Mouse (Mus musculus) MEL (cell line): ENCODE measurements around the gene Snx17.
A peak's percentile ranks its signal among the peaks of the same experiment; 100 is the strongest.

ENCODE experiments used
- CTCF ChIP-seq, 3 experiments: IDR thresholded peaks in 2 of 3; conservative IDR thresholded peaks in 1 of 3; 2 replicates each; pipeline ENCODE4 v1.5.1; 2011 to 2012; ENCODE audit warnings: low read length in 3 of 3, low read depth in 2 of 3, mild to moderate bottlenecking in 2 of 3, improper control_type of control experiment in 1 of 3, inconsistent platforms in 1 of 3, mixed read lengths in 1 of 3, moderate library complexity in 1 of 3; ENCODE audit not compliant: control insufficient read depth in 1 of 3, insufficient read depth in 1 of 3, poor library complexity in 1 of 3, severe bottlenecking in 1 of 3
- EP300 ChIP-seq, 2 experiments: IDR thresholded peaks; 2 replicates each; pipeline ENCODE4 v1.6.1; 2011; ENCODE audit warnings: improper control_type of control experiment in 2 of 2, low read length in 2 of 2, low read depth in 1 of 2, mild to moderate bottlenecking in 1 of 2
- JUND ChIP-seq: IDR thresholded peaks from 2 replicates; pipeline ENCODE4 v1.6.1; 2011; ENCODE audit warnings: low read depth, mild to moderate bottlenecking, improper control_type of control experiment, low read length
- MAX ChIP-seq: IDR thresholded peaks from 2 replicates; pipeline ENCODE4 v1.6.1; 2011; ENCODE audit warnings: low read length, improper control_type of control experiment
- MEF2A ChIP-seq: IDR thresholded peaks from 2 replicates; pipeline ENCODE4 v1.6.1; 2014; ENCODE audit warnings: low read depth, mild to moderate bottlenecking, inconsistent platforms, low read length, improper control_type of control experiment; ENCODE audit not compliant: poor library complexity, insufficient replicate concordance, severe bottlenecking; ENCODE audit errors: extremely low read depth
- POLR2A ChIP-seq, 2 experiments: IDR thresholded peaks; 2 replicates each; pipeline ENCODE4 v1.6.1; 2011 to 2012; ENCODE audit warnings: low read length in 2 of 2, mild to moderate bottlenecking in 2 of 2, control low read depth in 1 of 2, improper control_type of control experiment in 1 of 2, low read depth in 1 of 2, moderate library complexity in 1 of 2; ENCODE audit not compliant: control insufficient read depth in 1 of 2, insufficient read depth in 1 of 2, poor library complexity in 1 of 2
- SIN3A ChIP-seq: IDR thresholded peaks from 2 replicates; pipeline ENCODE4 v1.6.1; 2012; ENCODE audit warnings: low read length, improper control_type of control experiment, inconsistent platforms
- TAL1 ChIP-seq: IDR thresholded peaks from 2 replicates; pipeline ENCODE4 v1.6.1; 2012; ENCODE audit warnings: mild to moderate bottlenecking, inconsistent platforms, low read length, moderate library complexity, mixed read lengths
- TBP ChIP-seq: IDR thresholded peaks from 2 replicates; pipeline ENCODE4 v1.8.0; 2011; ENCODE audit warnings: low read depth, low read length, improper control_type of control experiment
- ZC3H11A ChIP-seq: IDR thresholded peaks from 2 replicates; pipeline ENCODE4 v1.6.1; 2012; ENCODE audit warnings: low read depth, mild to moderate bottlenecking, inconsistent platforms, low read length, improper control_type of control experiment
- ZNF384 ChIP-seq: IDR thresholded peaks from 2 replicates; pipeline ENCODE4 v1.6.1; 2012; ENCODE audit warnings: low read depth, mild to moderate bottlenecking, inconsistent platforms, low read length, improper control_type of control experiment

DNA sequence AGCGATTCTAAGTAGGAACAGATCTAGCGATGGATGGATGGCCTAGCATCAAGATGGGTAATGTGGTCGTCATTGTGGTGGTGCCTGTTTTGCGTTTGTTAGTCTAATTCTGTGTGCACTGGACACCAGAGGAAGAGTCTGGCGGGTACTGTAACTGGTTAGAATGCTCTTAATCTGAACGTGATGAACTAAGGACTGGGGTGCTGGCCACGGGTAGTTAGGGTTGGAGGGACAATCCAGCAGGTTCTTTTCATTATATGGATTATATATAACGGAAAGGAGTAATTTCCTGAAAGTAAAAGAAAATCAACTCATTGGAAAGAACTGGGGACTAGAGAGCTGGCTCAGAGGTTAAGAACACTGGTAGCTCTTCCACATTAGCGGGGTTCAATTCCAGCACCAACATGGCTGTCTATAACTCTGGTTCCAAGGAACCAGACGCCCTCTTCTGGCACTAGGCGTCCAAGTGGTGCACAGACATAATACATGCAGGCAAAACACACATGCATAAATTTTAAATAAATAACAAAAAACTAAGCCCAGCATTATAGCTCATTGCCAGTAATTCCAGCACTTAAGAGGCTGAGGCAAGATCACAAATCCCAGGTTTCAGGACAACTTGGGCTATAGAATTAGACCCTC, 28.4 kb downstream of the Snx17 start:
- peak; percentile 89 for TF ChIP-seq SIN3A
- peak; percentile 75 to 90 (median 85) for TF ChIP-seq CTCF (IDR thresholded peaks at IDR 0.05 in 2 of 3, conservative IDR thresholded peaks at IDR 0.05 in 1 of 3; ENCODE audit: control insufficient read depth in 1 of 3, insufficient read depth in 1 of 3, low read depth in 2 of 3, low read length in 3 of 3, poor library complexity in 1 of 3, severe bottlenecking in 1 of 3)
- no peak for TF ChIP-seq JUND
- TF ChIP-seq ZNF384 = peak; percentile 68
- TF ChIP-seq MEF2A = no peak
- TF ChIP-seq ZC3H11A = peak; percentile 72
- TF ChIP-seq TBP = peak; percentile 76
- TF ChIP-seq TAL1 = no peak
- TF ChIP-seq POLR2A (IDR thresholded peaks at IDR 0.05; ENCODE audit: control insufficient read depth in 1 of 2, insufficient read depth in 1 of 2, low read depth in 1 of 2, low read length in 2 of 2, poor library complexity in 1 of 2) = 0 out of 4 replicates have a peak, but pooled peaks of 1 of the 2 experiments have one; percentile 2
- TF ChIP-seq EP300 (IDR thresholded peaks at IDR 0.05; ENCODE audit: low read depth in 1 of 2, low read length in 2 of 2) = no peak
- peak; percentile 52; the same call in 1 of the 2 replicates for TF ChIP-seq MAX
